Mouse (Mus musculus) midbrain, postnatal 0 days (tissue): ENCODE results near the gene Srp9. TPM values are rescaled to one million over a fixed set of nuclear protein-coding genes. Genes with fewer than 3 reads are reported as not detected.
"Not testable (repeated sequence)": the region's sequence is repeated elsewhere in the genome, so short reads cannot be mapped to it uniquely, and the experiment has no call there.

Experiments used
- ATAC-seq: fragments of 200-750 bp; cut with Nextera tagmentation; 2 replicates; pipeline ENCODE4 v1.8.0; 2017; ENCODE audit warnings: moderate number of reproducible peaks, mild to moderate bottlenecking, moderate TSS enrichment, moderate library complexity; ENCODE audit not compliant: low FRiP score
- DNase-seq: peaks from one replicate; pipeline ENCODE4 v3.0.0-alpha.2; 2015; ENCODE audit warnings: low spot score
- H3K27ac ChIP-seq: fragments of 300-500 bp; sonication (generic); 2 replicates; pipeline ENCODE4 v1.5.1; 2014; ENCODE audit warnings: low read depth, mild to moderate bottlenecking, low read length, mixed read lengths
- H3K27me3 ChIP-seq: fragments of 300-500 bp; sonication (generic); 2 replicates; pipeline ENCODE4 v1.6.1; 2014; ENCODE audit warnings: low read length, control low read depth, mixed read lengths; ENCODE audit not compliant: insufficient read depth
- H3K36me3 ChIP-seq: fragments of 300-500 bp; sonication (generic); 2 replicates; pipeline ENCODE4 v1.6.1; 2014; ENCODE audit warnings: low read length, control low read depth, mixed read lengths; ENCODE audit not compliant: insufficient read depth
- H3K4me1 ChIP-seq: fragments of 300-500 bp; sonication (generic); 2 replicates; pipeline ENCODE4 v1.6.1; 2014; ENCODE audit warnings: mild to moderate bottlenecking, control low read depth, antibody characterized with exemption, low read length, mixed read lengths; ENCODE audit not compliant: insufficient read depth
- H3K4me2 ChIP-seq: fragments of 300-500 bp; sonication (generic); 2 replicates; pipeline ENCODE4 v1.6.1; 2014; ENCODE audit warnings: low read depth, mild to moderate bottlenecking, low read length, mixed read lengths; ENCODE audit not compliant: poor library complexity, severe bottlenecking
- H3K4me3 ChIP-seq: fragments of 300-500 bp; sonication (generic); 2 replicates; pipeline ENCODE4 v1.5.1; 2014; ENCODE audit warnings: low read depth, mild to moderate bottlenecking, low read length, moderate library complexity
- H3K9ac ChIP-seq: fragments of 300-500 bp; sonication (generic); replicated peaks from 2 replicates; pipeline ENCODE4 v1.6.1; 2014; ENCODE audit warnings: mild to moderate bottlenecking, low read length, moderate library complexity, mixed read lengths; ENCODE audit not compliant: poor library complexity, severe bottlenecking
- H3K9me3 ChIP-seq: fragments of 300-500 bp; sonication (generic); 2 replicates; pipeline ENCODE4 v1.6.1; 2016; ENCODE audit warnings: low read length, control low read depth
- CTCF ChIP-seq: IDR thresholded peaks from 2 replicates; pipeline ENCODE4 v1.5.1; 2016; ENCODE audit warnings: antibody characterized with exemption, mild to moderate bottlenecking
- WGBS: fragments of 180-500 bp; shearing (Covaris S2); extraction: QIAGEN DNeasy Blood & Tissue Kit; methylation state at CpG from one replicate; pipeline ENCODE4 v1.1.7; 2014; 5-methylcytosine and 5-hydroxymethylcytosine counted together
- polyA plus RNA-seq: library from polyadenylated mRNA; unstranded; fragments of >200 nt; fragmentation: Nextera tagmentation; extraction: Ambion mirVana; gene quantifications from 2 replicates; pipeline ENCODE4 v1.2.1, GENCODE M21; 2015
- total RNA-seq: library from RNA; depleted of rRNA; stranded (reverse); fragments of >200 nt; gene quantifications from 2 replicates; pipeline ENCODE4 v1.2.3, GENCODE M21; 2014; rRNA removed

The Srp9 gene
- total and polyA plus RNA-seq, 2 experiments from 2014 or later = 76.1 to 173 TPM

DNA sequence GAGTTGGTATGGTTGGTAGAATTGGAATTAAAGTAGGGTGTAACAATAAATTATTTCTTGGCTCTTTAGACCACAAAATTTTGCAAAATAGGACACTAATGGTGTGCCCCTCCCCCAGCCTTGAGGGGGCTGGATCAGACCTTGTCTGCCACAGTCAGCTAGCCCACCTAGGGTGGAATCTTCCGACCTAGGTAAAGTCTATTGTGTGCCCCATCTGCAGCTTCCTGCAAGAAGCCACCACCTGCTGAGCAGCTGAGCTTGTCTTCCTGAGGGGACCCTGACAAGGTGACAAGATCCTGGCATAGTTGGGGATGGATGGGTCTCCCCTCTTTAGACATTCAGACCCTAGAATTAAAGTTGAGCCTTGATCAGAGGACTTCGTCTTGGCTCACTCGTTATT is 35.0 kb downstream of the Srp9 start:
- TF ChIP-seq CTCF = no peak
- WGBS = 76% methylated on average over 3 of the region's 3 CpGs
- no peak overlapping the region for H3K4me2 ChIP-seq

GRCm38 (mm10) chr1:182162951-182163350 is 38.4 kb downstream of the Srp9 start:
- WGBS = 38% methylated on average over 5 of the region's 5 CpGs
- H3K9me3 ChIP-seq = no peaks in the 10 kb centered on the region
- no peak overlapping the region for H3K4me3 ChIP-seq
- ATAC-seq (no peak), DNase-seq (no peak)
- no peak overlapping the region for H3K9ac ChIP-seq
- no peaks in the 10 kb centered on the region for H3K36me3 ChIP-seq
- H3K27me3 ChIP-seq = no peaks in the 10 kb centered on the region
- no peak overlapping the region for H3K27ac ChIP-seq
- H3K4me1 ChIP-seq = no peaks in the 10 kb centered on the region
- no peak overlapping the region for H3K4me2 ChIP-seq
- TF ChIP-seq CTCF = no peak

More for the DNA sequence above, 35.0 kb downstream of the Srp9 start:
- Histone ChIP-seq H3K27me3 (no peaks in the 10 kb centered on the region), H3K9ac (no peak overlapping the region), H3K4me3 (no peak overlapping the region), H3K9me3 (no peaks in the 10 kb centered on the region), H3K27ac (no peak overlapping the region), H3K4me1 (no peaks in the 10 kb centered on the region), H3K36me3 (no peaks in the 10 kb centered on the region)
- DNase-seq (no peak), ATAC-seq (no peak)

GRCm38 (mm10) chr1:182164386-182164785 is 39.8 kb downstream of the Srp9 start, which contains the start of gene Vmn1r1:
Gene Vmn1r1 (minus strand): TSS chr1:182164486.
- Histone ChIP-seq H3K9me3 (no peaks in the 10 kb centered on the region), H3K27ac (no peak within 1 kb of the TSS), H3K4me2 (no peak within 1 kb of the TSS), H3K27me3 (no peaks in the 10 kb centered on the region), H3K4me3 (no peak within 1 kb of the TSS), H3K36me3 (no peaks in the 10 kb centered on the region), H3K4me1 (no peaks in the 10 kb centered on the region), H3K9ac (no peak within 1 kb of the TSS)
- no peak for ATAC-seq
- TF ChIP-seq CTCF = no peak
- DNase-seq = no peak
- 90% methylated on average over 7 of the region's 7 CpGs for WGBS

- not testable (repeated sequence) for H3K36me3 ChIP-seq, H3K4me3 ChIP-seq, H3K4me2 ChIP-seq, H3K9me3 ChIP-seq, DNase-seq, H3K9ac ChIP-seq, ATAC-seq, H3K4me1 ChIP-seq, H3K27me3 ChIP-seq, H3K27ac ChIP-seq
- WGBS = 89% methylated on average over 6 of the region's 6 CpGs
Observed at GRCm38 (mm10) chr1:182170206-182170605, 45.7 kb downstream of the Srp9 start.

GRCm38 (mm10) chr1:182176985-182177384 is 52.4 kb downstream of the Srp9 start:
- DNase-seq, H3K36me3 ChIP-seq, H3K27me3 ChIP-seq, H3K9me3 ChIP-seq, H3K4me3 ChIP-seq, H3K27ac ChIP-seq, H3K4me2 ChIP-seq, H3K4me1 ChIP-seq, ATAC-seq, H3K9ac ChIP-seq: not testable (repeated sequence)
- 95% methylated on average over 19 of the region's 19 CpGs for whole genome bisulfite sequencing

- no peak overlapping the region for H3K4me2 ChIP-seq
- no peaks in the 10 kb centered on the region for H3K4me1 ChIP-seq
- TF ChIP-seq CTCF = no peak
- no peak overlapping the region for H3K27ac ChIP-seq
- H3K4me3 ChIP-seq = no peak overlapping the region
- no peak for ATAC-seq
- H3K27me3 ChIP-seq = no peaks in the 10 kb centered on the region
- DNase-seq = no peak
- WGBS = 70% methylated on average over 5 of the region's 5 CpGs
- no peaks in the 10 kb centered on the region for H3K36me3 ChIP-seq
- H3K9me3 ChIP-seq = no peaks in the 10 kb centered on the region
- no peak overlapping the region for H3K9ac ChIP-seq
Observed at GRCm38 (mm10) chr1:182181456-182182305, 57.1 kb downstream of the Srp9 start.

Other genes with a start within 250 kb of the Srp9 start
- 78.0 and 84.2 TPM in 2 replicates for gene Enah, start 104.7 kb upstream of the Srp9 start, total RNA-seq
- 16.8 and 23.0 TPM in 2 replicates for gene Enah, start 104.7 kb upstream of the Srp9 start, polyA plus RNA-seq
- not detected in 2 replicates for gene Vmn1r1, start 39.7 kb downstream of the Srp9 start, total RNA-seq
- gene Vmn1r1, start 39.7 kb downstream of the Srp9 start, polyA plus RNA-seq = not detected in 2 replicates
- gene Degs1, start 158.1 kb downstream of the Srp9 start, total RNA-seq = 83.0 and 97.7 TPM in 2 replicates
- gene Degs1, start 158.1 kb downstream of the Srp9 start, polyA plus RNA-seq = 107 and 112 TPM in 2 replicates
- 32.2 and 40.3 TPM in 2 replicates for gene Fbxo28, start 216.9 kb downstream of the Srp9 start, total RNA-seq
- 13.1 and 14.5 TPM in 2 replicates for gene Fbxo28, start 216.9 kb downstream of the Srp9 start, polyA plus RNA-seq